Mouse (Mus musculus) olfactory bulb, adult 2 months (tissue): Measurements from ENCODE around the gene Ccdc15.

ENCODE experiments used
- CTCF ChIP-seq: fragments of 200-500 bp; IDR thresholded peaks from 2 replicates; pipeline ENCODE4 v1.5.1; 2012; ENCODE audit warnings: low read depth, mild to moderate bottlenecking, low read length, moderate library complexity; ENCODE audit not compliant: insufficient read depth
- POLR2A ChIP-seq: fragments of 200-500 bp; IDR thresholded peaks from 2 replicates; pipeline ENCODE4 v1.6.1; 2012; ENCODE audit warnings: mild to moderate bottlenecking, low read depth, low read length, moderate library complexity; ENCODE audit not compliant: insufficient read depth

- TF ChIP-seq CTCF (no peak), POLR2A (no peak)
Observed at GRCm38 (mm10) chr9:37390891-37391290, 42.7 kb upstream of the Ccdc15 start.
